Mouse (Mus musculus) A20 (cell line): ENCODE results near the gene 4930544D05Rik.

Experiments used
- DNase-seq: peaks from one replicate; pipeline ENCODE4 v3.0.0-alpha.2; 2011; ENCODE audit warnings: low read depth, low spot score

Gene 4930544D05Rik

DNA sequence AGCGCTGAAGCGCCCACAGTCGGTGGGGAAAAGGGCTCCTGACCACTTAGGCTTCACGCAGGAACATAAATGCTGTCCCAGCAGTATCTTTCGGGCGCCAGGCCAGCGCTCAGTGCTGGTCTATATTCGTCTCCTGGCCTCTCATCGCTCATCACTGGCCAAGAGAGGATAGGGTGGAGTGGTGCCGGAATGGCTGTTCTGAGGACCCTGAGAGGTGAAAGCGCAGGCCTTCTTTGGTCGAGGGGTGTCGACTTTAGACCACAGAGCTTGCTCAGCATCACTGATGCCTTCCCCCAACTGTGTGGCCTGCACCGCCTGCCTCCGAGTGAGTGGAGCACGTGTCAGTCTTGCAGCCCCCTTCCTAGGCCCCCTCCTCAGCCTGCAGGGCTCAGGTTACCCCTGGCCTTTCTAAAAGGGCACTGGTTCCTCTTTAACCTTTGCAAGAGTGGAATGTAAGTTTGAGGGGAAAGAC, 40.8 kb downstream of the 4930544D05Rik start:
- DNase-seq = peak; percentile 75

DNA sequence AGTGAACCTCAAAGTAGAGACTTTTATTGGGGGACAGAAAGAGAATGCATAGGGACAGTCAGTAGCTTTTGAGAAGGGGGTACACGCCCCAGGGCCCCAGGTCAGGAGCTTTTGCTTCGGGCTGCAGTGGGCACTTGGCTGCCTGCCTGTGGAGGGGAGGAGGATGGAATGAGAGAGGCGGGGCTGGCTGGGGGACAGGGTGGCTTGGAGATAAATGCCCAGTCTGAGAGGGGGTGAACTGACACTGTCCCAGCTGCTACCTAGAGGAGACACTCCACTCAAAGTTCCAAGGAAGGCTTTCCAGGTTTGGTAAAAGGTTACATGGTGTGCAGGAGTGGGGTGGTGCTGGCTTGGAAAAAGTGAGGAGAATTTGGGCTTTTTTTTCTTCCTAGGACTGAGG, 41.3 kb downstream of the 4930544D05Rik start, which contains the start of gene Eno3:
Gene Eno3, plus strand, starts transcription at position 239 of the 400 bp plus-strand sequence.
- DNase-seq = no peak

DNA sequence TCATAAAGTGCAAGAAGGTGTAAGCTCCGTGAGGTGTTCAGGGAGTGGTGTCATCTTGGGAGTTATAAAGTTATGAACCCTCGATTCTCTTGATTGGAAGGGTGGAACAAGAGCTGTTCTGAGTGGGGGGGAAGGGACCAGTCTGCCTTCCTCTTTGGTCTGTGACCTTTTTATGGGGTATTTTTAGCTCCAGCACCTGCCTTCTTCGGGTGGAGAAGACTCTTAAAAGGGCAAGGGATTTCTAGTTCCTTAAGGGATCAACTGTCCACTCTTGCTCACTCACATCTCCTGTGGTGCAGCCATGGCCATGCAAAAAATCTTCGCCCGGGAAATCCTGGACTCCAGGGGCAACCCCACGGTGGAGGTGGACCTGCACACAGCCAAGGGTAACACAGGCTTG, 41.9 kb downstream of the 4930544D05Rik start:
- peak; percentile 51 for DNase-seq

DNA sequence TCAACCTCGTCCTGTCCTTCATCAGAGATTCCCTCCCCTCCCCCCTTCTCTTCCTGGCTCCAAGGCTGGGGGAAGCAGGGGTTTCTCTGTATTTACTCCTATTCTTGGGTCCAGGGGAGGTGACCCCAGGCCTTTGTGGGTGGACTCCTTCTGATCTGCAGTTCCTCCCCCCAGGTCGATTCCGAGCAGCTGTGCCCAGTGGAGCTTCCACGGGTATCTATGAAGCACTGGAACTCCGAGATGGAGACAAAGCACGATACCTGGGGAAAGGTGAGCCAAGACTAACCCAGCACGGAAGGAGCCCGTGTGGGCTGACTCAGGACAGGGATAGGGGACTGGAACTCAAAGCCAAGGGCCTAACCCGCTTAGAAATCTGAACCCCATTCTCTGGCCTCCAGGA, 42.3 kb downstream of the 4930544D05Rik start:
- DNase-seq = no peak

DNA sequence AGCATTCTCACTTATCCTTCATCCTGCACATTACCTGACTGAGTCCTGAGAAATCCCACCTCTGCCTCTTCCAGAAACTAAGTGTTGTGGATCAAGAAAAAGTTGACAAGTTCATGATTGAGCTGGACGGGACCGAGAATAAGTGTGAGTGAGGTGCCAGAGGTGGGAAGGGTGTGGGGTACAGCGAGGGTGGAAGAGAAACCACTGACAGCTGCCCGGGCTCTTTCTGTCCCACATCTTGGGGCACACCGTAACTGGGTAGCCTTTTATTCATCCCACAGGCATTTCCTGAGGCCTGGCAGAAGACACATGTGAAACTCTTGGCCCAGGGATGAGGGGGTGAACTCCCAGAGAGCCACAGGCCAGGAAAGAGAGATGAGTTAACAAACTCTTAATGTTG, 42.9 kb downstream of the 4930544D05Rik start:
- DNase-seq = no peak

DNA sequence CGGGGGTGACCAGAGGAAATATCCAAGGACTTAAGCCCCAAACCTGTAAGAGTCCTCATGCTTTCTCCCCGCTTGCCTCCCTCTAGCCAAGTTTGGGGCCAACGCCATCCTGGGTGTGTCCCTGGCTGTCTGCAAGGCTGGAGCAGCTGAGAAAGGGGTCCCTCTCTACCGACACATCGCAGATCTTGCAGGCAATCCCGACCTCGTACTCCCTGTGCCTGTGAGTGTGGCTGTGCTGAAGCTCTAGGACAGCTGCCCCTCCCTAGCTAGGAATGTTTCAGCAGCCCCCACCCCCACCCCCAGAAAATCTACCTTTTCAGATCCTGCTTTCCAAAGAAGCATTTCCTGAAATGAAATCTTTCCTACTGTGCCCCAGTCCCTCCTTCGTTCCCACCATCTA, 43.3 kb downstream of the 4930544D05Rik start:
- no peak for DNase-seq

DNA sequence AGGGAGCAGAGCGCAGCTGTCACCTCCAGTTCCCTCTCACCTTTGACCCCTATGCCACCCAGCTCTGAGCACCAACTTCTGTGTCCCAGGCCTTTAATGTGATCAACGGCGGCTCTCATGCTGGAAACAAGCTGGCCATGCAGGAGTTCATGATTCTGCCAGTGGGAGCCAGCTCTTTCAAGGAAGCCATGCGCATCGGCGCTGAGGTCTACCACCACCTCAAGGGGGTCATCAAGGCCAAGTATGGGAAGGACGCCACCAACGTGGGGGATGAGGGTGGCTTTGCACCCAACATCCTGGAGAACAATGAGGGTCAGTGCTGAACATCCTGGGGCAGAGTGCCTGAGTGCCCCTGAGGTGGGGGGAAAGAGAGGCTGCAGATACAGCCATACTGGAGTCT, 44.9 kb downstream of the 4930544D05Rik start:
- DNase-seq = no peak

DNA sequence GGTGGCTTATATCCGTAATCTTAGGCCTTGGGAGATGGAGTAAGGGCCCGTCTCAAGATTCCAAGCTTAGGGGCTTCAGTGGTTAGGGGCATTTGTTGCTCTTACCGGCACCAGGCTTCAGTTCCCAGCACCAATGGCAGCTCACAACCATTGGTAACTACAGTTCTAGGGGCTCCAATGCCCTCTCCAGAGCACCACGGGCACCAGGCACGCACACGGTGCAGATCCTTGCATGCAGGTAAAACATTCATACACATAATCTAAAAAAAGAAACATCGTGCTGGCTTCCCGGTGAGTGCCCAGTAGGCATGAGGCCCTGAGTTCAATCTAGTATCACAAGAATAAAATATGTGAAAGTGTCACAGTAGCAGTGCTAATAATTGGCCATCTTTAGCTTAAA, 47.5 kb downstream of the 4930544D05Rik start:
- DNase-seq = no peak

DNA sequence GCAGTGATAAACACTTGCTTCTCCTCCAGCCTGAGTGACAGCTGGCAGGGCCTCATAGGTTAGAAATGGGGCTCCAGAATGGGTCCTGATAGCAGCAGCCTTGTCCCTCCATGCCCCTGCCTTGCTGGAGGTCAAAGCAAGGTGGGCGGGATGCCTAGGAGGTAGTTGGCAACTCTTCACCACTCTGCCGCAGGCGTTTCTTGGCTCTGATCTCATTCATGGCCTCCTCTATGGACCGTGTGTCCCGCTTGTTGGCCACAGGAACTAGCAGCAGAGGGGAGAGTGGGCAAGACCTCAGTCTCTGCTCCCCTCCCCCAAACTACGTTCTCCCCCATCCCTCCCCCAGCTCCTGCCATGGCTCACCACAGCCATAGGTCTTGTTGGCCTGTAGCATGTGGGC, 48.3 kb downstream of the 4930544D05Rik start:
- DNase-seq = no peak

DNA sequence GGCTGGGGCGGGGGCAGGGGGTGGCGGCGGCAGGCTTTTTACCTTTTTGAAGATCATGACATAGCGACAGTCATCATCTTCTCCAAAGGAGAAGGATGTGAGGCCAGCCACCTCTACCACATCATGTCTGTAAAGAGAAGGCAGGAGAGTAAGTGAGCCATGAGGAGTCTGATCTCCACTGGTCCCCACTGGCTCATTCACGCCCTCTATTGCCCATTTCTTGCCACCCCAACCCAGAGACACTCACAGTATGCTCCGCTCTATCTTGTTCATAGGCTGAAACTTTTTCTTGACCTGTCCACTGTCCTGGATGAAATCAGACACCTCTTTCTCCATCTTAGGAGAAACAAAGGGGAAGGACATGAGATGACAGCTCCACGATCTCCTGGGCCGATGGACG, 49.1 kb downstream of the 4930544D05Rik start:
- peak; percentile 15 for DNase-seq
